Mouse (Mus musculus): Measurements from ENCODE around the gene Arntl. TPM values are rescaled to one million over a fixed set of nuclear protein-coding genes. Genes with fewer than 3 reads are reported as not detected.

The Arntl gene
- polyA plus RNA-seq, 1 experiment, result 4.0 TPM

DNA sequence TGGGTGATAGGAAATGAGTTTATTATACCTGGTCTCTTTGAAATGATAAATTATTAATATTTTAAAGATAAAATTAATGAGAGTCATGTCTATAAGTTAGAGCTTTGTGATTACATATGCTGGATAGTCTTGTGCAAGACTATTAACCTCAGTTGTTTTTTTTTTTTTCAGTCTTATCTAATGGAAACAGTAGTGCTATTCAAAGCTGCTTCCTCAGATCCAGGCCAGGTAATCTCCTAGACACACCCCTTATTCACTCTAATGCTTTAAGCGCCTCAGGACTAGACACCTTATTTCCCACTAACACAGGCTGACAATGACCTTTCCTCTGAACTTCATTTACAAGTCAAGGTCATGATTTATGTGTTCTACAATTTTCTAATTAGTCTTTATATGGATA is 141.8 kb downstream of the Arntl start:
- TF ChIP-seq CTCF (IDR thresholded peaks at IDR 0.05; ENCODE audit: control insufficient read depth, insufficient read depth, insufficient read length) (no peak), CEBPB (IDR thresholded peaks at IDR 0.05; ENCODE audit: low read depth) (no peak), MAX (IDR thresholded peaks at IDR 0.05) (no peak), FOSL1 (IDR thresholded peaks at IDR 0.05; ENCODE audit: insufficient read depth, low read length, poor library complexity, severe bottlenecking) (no peak), MYOD1 (IDR thresholded peaks at IDR 0.05; ENCODE audit: control insufficient read depth, insufficient read length, low read depth) (no peak), MYOG (IDR thresholded peaks at IDR 0.05; ENCODE audit: control insufficient read depth, extremely low read depth, insufficient read length) (no peak)
- no peaks in the 10 kb centered on the region for H3K27me3 ChIP-seq (ENCODE audit: control insufficient read depth, insufficient read depth, insufficient read length)
- no peaks in the 10 kb centered on the region for H3K79me3 ChIP-seq (ENCODE audit: low read depth)
- no peak overlapping the region for H3K4me3 ChIP-seq (ENCODE audit: insufficient read depth, poor library complexity, severe bottlenecking)
- H3ac ChIP-seq (ENCODE audit: control insufficient read depth, insufficient read length, low read depth), result no peak overlapping the region
- no peaks in the 10 kb centered on the region for H3K79me2 ChIP-seq (ENCODE audit: control insufficient read depth, insufficient read depth)
- H3K36me3 ChIP-seq (ENCODE audit: control insufficient read depth, insufficient read depth), result no peaks in the 10 kb centered on the region

Other genes starting within 250 kb of the Arntl start
- gene Btbd10, start 161.9 kb downstream of the Arntl start, polyA plus RNA-seq (2012; fragmentation: generic; extraction: Trizol), result 9.6 TPM
- not detected for gene Pth, start 181.1 kb downstream of the Arntl start, polyA plus RNA-seq (2012; fragmentation: generic; extraction: Trizol)

All from C2C12 (cell line).